Mouse (Mus musculus): ENCODE measurements at regions not wholly inside any gene's neighbourhood (a gene's known extent, or its start where the extent isn't known, plus 50 kb on each side); places are given as distances from the start of the nearest gene placed in this dataset.

- DNase-seq (ENCODE audit: low read depth in 3 of 3, low spot score in 3 of 3) (no peak), ATAC-seq (ENCODE audit: insufficient read depth) (no peak)
- Histone ChIP-seq H3K9me3 (ENCODE audit: control insufficient read depth, low read length) (no peaks in the 10 kb centered on the region), H3K9ac (replicated peaks) (no peak overlapping the region), H3K4me1 (replicated peaks; ENCODE audit: control insufficient read depth in 2 of 2, insufficient read depth in 2 of 2, low read length in 1 of 2) (no peaks in the 10 kb centered on the region; a peak in 1 of 4 replicates), H3K36me3 (replicated peaks; ENCODE audit: control insufficient read depth, insufficient read depth, low read depth) (no peaks in the 10 kb centered on the region), H3K27me3 (ENCODE audit: control insufficient read depth, insufficient read depth, low read length) (no peaks in the 10 kb centered on the region), H3K27ac (no peak overlapping the region), H3K4me2 (ENCODE audit: low read depth) (no peak overlapping the region), H3K4me3 (ENCODE audit: insufficient read depth in 1 of 2, low read depth in 2 of 2, low read length in 2 of 2) (no peak overlapping the region)
- WGBS (ENCODE audit: insufficient replicate concordance), result 63% methylated on average over 3 of the region's 3 CpGs
- TF ChIP-seq CTCF (IDR thresholded peaks at IDR 0.05; ENCODE audit: low read depth) (no peak), EP300 (IDR thresholded peaks at IDR 0.05; ENCODE audit: low read depth) (no peak)
Measured at GRCm38 (mm10) chr16:12932959-12933358, 176.5 kb upstream of the Ercc4 start.

GRCm38 (mm10) chr16:12934586-12934985, 174.9 kb upstream of the Ercc4 start:
- H3K27ac ChIP-seq, result no peak overlapping the region
- 35% methylated on average over 7 of the region's 7 CpGs for WGBS (ENCODE audit: insufficient replicate concordance)
- TF ChIP-seq CTCF (IDR thresholded peaks at IDR 0.05; ENCODE audit: low read depth), result no peak
- no peak for TF ChIP-seq EP300 (IDR thresholded peaks at IDR 0.05; ENCODE audit: low read depth)
- no peaks in the 10 kb centered on the region for H3K27me3 ChIP-seq (ENCODE audit: control insufficient read depth, insufficient read depth, low read length)
- H3K9me3 ChIP-seq (ENCODE audit: control insufficient read depth, low read length), result no peaks in the 10 kb centered on the region
- no peaks in the 10 kb centered on the region for H3K36me3 ChIP-seq (replicated peaks; ENCODE audit: control insufficient read depth, insufficient read depth, low read depth)
- no peaks in the 10 kb centered on the region; a peak in 1 of 4 replicates for H3K4me1 ChIP-seq (replicated peaks; ENCODE audit: control insufficient read depth in 2 of 2, insufficient read depth in 2 of 2, low read length in 1 of 2)
- ATAC-seq (ENCODE audit: insufficient read depth), result no peak
- H3K9ac ChIP-seq (replicated peaks), result no peak overlapping the region
- H3K4me3 ChIP-seq (ENCODE audit: insufficient read depth in 1 of 2, low read depth in 2 of 2, low read length in 2 of 2), result no peak overlapping the region
- no peak for DNase-seq (ENCODE audit: low read depth in 3 of 3, low spot score in 3 of 3)
- H3K4me2 ChIP-seq (ENCODE audit: low read depth), result no peak overlapping the region

GRCm38 (mm10) chr16:12935266-12935665, 174.2 kb upstream of the Ercc4 start:
- H3K9ac ChIP-seq (replicated peaks), result no peak overlapping the region
- no peaks in the 10 kb centered on the region for H3K36me3 ChIP-seq (replicated peaks; ENCODE audit: control insufficient read depth, insufficient read depth, low read depth)
- WGBS (ENCODE audit: insufficient replicate concordance), result 45% methylated on average over 2 of the region's 2 CpGs
- no peaks in the 10 kb centered on the region for H3K9me3 ChIP-seq (ENCODE audit: control insufficient read depth, low read length)
- H3K27ac ChIP-seq, result no peak overlapping the region
- no peaks in the 10 kb centered on the region; a peak in 1 of 4 replicates for H3K4me1 ChIP-seq (replicated peaks; ENCODE audit: control insufficient read depth in 2 of 2, insufficient read depth in 2 of 2, low read length in 1 of 2)
- no peaks in the 10 kb centered on the region for H3K27me3 ChIP-seq (ENCODE audit: control insufficient read depth, insufficient read depth, low read length)
- no peak overlapping the region for H3K4me2 ChIP-seq (ENCODE audit: low read depth)
- no peak overlapping the region for H3K4me3 ChIP-seq (ENCODE audit: insufficient read depth in 1 of 2, low read depth in 2 of 2, low read length in 2 of 2)
- TF ChIP-seq CTCF (IDR thresholded peaks at IDR 0.05; ENCODE audit: low read depth) (no peak), EP300 (IDR thresholded peaks at IDR 0.05; ENCODE audit: low read depth) (no peak)
- DNase-seq (ENCODE audit: low read depth in 3 of 3, low spot score in 3 of 3), result no peak
- ATAC-seq (ENCODE audit: insufficient read depth), result no peak

- no peaks in the 10 kb centered on the region for H3K36me3 ChIP-seq (replicated peaks; ENCODE audit: control insufficient read depth, insufficient read depth, low read depth)
- H3K27me3 ChIP-seq (ENCODE audit: control insufficient read depth, insufficient read depth, low read length), result no peaks in the 10 kb centered on the region
- WGBS (ENCODE audit: insufficient replicate concordance), result 45% methylated on average over 2 of the region's 2 CpGs
- H3K9me3 ChIP-seq (ENCODE audit: control insufficient read depth, low read length), result no peaks in the 10 kb centered on the region
- 0 out of 2 replicates have a peak, but pooled peaks have one; percentile 23 for TF ChIP-seq CTCF (IDR thresholded peaks at IDR 0.05; ENCODE audit: low read depth)
- no peak for TF ChIP-seq EP300 (IDR thresholded peaks at IDR 0.05; ENCODE audit: low read depth)
- H3K27ac ChIP-seq, result no peak overlapping the region
- ATAC-seq (ENCODE audit: insufficient read depth) (no peak), DNase-seq (ENCODE audit: low read depth in 3 of 3, low spot score in 3 of 3) (no peak)
- H3K4me1 ChIP-seq (replicated peaks; ENCODE audit: control insufficient read depth in 2 of 2, insufficient read depth in 2 of 2, low read length in 1 of 2), result no peaks in the 10 kb centered on the region; a peak in 1 of 4 replicates
- H3K9ac ChIP-seq (replicated peaks), result no peak overlapping the region
- H3K4me3 ChIP-seq (ENCODE audit: insufficient read depth in 1 of 2, low read depth in 2 of 2, low read length in 2 of 2), result no peak overlapping the region
- no peak overlapping the region for H3K4me2 ChIP-seq (ENCODE audit: low read depth)
Measured at GRCm38 (mm10) chr16:12936571-12936970, 172.9 kb upstream of the Ercc4 start.

- no peak for DNase-seq (ENCODE audit: low read depth in 3 of 3, low spot score in 3 of 3)
Measured at GRCm38 (mm10) chr16:12938563-12938962, 170.9 kb upstream of the Ercc4 start.

More at GRCm38 (mm10) chr16:12938563-12938962, 170.9 kb upstream of the Ercc4 start:
- WGBS (ENCODE audit: insufficient replicate concordance), result 61% methylated on average over 2 of the region's 2 CpGs
- Histone ChIP-seq H3K36me3 (replicated peaks; ENCODE audit: control insufficient read depth, insufficient read depth, low read depth) (no peaks in the 10 kb centered on the region), H3K9ac (replicated peaks) (no peak overlapping the region), H3K4me2 (ENCODE audit: low read depth) (no peak overlapping the region), H3K4me3 (ENCODE audit: insufficient read depth in 1 of 2, low read depth in 2 of 2, low read length in 2 of 2) (no peak overlapping the region), H3K9me3 (ENCODE audit: control insufficient read depth, low read length) (no peaks in the 10 kb centered on the region), H3K27me3 (ENCODE audit: control insufficient read depth, insufficient read depth, low read length) (no peaks in the 10 kb centered on the region), H3K4me1 (replicated peaks; ENCODE audit: control insufficient read depth in 2 of 2, insufficient read depth in 2 of 2, low read length in 1 of 2) (no peaks in the 10 kb centered on the region; a peak in 1 of 4 replicates), H3K27ac (no peak overlapping the region)
- ATAC-seq (ENCODE audit: insufficient read depth), result no peak
- TF ChIP-seq EP300 (IDR thresholded peaks at IDR 0.05; ENCODE audit: low read depth), result no peak
- peak; percentile 40 for TF ChIP-seq CTCF (IDR thresholded peaks at IDR 0.05; ENCODE audit: low read depth)
